Mouse (Mus musculus) CH12F3 (cell line): ENCODE data around the gene Cracr2b.
"Not testable (repeated sequence)": the region's sequence is repeated elsewhere in the genome, so short reads cannot be mapped to it uniquely, and the experiment has no call there.

Experiments used
- in situ Hi-C: fragments of 300-500 bp; cut with MboI; formaldehyde crosslinking; loops from 2 replicates; pipeline ENCODE4 v1.14.3; 2020; ENCODE audit warnings: low sequenced_read_pairs

Cracr2b gene

DNA sequence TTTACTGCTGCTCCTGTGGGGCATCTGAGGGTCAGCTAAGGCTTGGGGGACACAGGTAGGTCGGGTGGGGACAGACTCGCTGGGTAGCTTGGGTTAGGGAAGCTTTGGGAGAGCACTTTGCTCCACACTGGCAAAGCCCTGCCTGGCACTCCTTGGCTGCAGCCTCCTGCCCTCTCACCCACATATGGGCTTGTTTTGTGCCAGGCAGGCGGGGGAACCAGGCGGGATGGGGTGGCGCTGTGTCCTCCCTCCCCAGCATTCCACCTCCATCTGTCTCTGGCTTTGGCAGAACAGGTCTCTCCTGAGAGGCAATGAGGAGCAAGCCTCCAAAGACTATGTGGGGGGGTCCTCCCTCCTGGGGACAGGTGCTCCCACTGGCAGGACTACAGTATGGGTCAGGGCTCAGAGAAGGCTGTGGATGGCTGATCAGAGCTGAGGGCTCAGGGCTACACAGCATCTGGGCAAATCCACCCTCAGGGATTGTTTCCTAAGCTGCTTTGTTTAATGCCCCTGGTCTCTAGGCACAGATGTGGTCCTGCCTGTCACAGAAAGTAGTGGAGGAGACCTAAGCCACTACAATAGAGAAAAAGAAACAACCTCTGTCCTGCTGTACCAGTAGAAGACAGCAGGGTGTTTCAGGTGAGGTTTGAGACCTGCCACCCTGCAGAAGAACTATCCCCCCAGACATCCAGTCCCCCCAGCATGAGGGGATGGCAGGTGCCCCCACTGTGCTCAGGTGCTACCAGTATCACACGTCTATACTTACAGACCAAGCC is 28.0 kb upstream of the Cracr2b start:
- in situ Hi-C loops, result no loop called here

- in situ Hi-C loops, result no loop called here
Measured at GRCm38 (mm10) chr7:141433517-141434400, 27.1 kb upstream of the Cracr2b start.

GRCm38 (mm10) chr7:141434464-141434863 is 26.4 kb upstream of the Cracr2b start:
- in situ Hi-C loops, result no loop called here

- in situ Hi-C loops, result no loop called here
Measured at GRCm38 (mm10) chr7:141435129-141435855, 25.6 kb upstream of the Cracr2b start.

DNA sequence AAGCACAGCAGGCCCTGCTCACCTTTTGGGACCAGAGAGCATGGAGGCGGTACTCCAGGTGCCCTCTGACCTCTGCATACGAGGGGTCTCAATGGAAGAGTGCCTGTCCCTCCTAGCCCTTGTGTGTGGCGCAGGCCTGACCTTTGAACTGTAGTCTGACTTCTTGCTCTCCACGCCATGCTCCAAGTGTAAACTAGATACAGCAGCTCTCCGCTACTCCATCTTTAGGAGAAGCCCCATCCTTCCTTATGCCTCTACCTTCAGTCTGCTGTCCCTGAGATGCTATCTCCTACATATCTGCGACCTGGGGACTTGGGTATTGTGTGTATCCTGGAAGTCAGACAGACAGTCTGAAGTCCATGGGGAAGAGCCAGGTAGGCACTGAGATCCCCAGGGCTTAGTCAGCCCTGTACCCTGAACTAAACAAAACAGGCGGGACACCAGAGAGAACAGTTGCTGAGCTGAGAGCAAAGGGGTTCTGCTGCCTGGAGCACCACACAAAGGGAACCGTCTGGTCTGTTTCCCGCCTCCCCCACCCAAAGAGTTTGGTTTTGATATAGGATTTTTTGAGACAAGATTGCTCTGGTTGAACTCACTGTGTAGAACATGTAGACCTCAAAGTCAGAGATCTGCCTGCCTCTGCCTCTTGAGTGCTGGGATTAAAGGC is 24.9 kb upstream of the Cracr2b start:
- in situ Hi-C loops, result no loop called here

GRCm38 (mm10) chr7:141436523-141436892 is 24.4 kb upstream of the Cracr2b start:
- in situ Hi-C loops, result no loop called here

- in situ Hi-C loops, result no loop called here
Measured at GRCm38 (mm10) chr7:141437178-141438120, 23.4 kb upstream of the Cracr2b start, which contains the start of gene Slc25a22. Slc25a22 (minus strand) TSS chr7:141437892.

DNA sequence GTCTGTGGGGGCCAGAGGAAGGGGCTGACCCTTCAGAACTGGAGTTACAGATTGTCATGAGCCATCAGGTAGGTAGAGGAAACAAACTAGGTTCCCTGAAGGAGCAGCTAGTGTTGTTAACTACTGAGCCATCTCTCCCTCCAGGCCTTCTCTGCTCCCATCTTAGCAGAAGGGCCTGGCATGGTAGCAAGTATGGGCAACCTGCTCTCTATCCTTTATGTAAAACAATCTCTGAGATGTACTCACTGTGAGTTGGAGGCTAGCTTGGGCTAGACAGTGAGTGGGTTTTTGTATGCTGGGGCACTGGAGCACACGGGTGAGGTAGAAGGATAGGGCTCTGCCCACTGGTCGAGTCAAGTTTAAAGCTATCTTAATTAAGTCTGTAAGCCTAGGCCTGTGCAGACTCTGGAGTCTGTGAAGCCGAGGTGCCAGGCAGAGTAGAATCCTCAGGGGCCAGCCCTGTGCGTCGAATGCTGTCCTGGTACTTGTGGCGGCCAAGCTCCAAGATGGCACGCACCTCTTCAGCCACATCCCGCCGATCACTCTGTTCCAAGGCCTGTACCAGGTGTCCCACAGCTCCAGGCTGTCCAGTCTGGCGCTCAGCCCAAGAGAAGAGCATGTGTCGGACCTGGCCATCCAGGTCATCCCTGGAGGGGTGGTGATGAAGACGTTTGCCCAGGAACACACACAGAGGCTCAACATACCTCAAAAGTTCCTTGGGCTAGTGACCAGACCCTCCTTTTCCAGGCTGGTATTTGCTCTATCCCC is 22.5 kb upstream of the Cracr2b start:
- in situ Hi-C loops, result no loop called here

GRCm38 (mm10) chr7:141439140-141439679 is 21.7 kb upstream of the Cracr2b start:
- in situ Hi-C loops, result no loop called here

DNA sequence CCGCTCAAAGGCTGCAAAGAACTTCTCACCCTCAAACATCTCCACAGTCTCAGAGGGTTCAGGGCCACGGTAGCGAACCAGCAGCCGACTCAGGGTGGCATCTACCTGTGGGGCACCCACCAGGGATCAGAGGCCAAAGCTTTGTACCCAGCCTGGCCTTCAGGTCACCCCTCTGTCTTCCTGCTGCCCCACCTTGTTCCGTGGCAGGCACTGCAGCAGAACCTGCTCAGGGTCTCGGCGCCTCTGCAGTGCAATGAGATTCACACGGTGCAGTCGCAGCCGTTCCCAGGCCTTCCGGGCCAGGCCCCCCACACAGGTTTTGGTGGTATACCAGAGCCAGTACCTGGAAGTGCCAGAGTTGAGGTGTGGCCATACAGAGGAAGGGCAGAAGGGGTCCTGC is 21.1 kb upstream of the Cracr2b start:
- in situ Hi-C loops, result no loop called here

DNA sequence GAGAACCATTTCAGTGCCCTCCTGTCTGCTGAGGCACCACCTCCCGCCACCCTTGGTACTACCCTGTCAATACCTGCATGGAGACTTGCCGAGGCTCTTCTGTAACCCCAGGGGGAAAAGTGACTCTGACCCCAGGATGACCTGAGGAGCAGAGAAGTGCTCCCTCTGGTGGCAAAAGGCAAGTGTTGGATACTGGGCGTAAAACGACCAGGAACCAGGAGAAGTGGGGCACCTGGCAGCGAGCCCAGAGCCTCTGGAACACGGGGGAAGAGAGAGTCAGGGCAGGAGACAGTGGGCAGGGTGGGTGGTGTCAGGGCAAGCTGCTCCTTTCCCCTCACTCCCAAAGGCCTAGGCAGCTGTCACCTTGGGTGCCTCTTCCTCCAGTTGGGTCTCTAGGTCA is 20.3 kb upstream of the Cracr2b start:
- in situ Hi-C loops, result no loop called here

- in situ Hi-C loops, result no loop called here
Measured at GRCm38 (mm10) chr7:141441460-141441859, 19.4 kb upstream of the Cracr2b start.

GRCm38 (mm10) chr7:141442199-141442598 is 18.7 kb upstream of the Cracr2b start:
- in situ Hi-C loops, result no loop called here

DNA sequence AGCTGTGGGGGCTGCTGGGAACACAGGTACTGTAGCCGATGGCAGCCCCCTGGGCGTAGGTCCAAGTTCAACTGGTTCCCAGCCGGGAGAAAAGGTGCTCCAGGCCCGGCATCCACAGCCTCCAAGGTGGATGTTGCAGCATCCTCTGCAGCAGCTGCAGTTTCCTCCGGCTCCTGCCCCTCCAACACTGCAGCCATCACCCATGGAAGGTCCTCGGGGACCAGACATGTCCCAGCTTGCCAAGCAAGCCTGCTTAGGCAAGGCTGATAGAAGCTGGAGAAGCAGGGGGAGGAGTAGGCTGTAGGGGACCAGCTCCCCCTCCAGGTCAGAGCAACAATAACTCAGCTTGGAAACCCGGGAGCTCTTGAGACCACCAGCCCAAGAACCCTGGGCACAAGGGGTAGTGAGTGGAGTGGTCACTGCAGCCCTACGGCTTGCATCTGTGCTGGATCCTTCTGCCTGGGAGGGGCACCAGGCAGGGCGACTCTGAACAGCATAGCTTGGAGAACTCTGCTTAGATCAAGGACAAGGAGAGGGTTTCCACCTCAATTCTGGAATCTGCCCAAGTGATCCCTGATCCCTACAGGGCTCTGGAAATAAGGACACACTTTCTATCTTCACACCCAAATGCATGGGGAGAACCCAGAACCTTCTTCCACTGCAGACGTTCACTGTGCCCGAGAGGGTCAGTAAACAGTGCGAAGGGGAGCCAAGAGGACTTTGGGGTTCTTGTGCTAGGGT is 17.6 kb upstream of the Cracr2b start:
- in situ Hi-C loops, result no loop called here

DNA sequence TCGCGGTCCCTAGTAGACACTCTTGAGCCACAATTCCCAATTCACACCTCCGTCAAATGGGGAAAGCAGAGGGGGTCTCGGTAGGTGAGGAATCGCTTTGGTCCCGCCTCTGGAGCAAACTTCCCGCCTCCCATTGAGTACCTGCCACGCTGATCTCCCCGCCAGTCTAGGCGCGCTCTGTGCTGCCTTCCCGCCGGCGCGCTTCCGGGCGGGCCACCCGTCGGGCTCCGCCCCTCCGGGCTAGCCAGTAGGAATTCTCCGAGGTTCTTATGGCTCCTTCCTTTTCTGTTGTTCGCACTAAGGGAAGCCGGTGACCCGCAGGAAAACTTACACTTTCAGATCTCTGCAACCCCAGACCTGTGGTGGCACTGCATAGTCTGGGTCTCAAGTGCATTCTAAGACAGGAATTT is 17.1 kb upstream of the Cracr2b start, which contains the start of gene Pidd1:
Gene Pidd1 (minus strand): TSS at position 198 of the 410 bp plus-strand sequence.
- in situ Hi-C loops, result no loop called here

- in situ Hi-C loops, result not testable (repeated sequence)
Measured at GRCm38 (mm10) chr7:141446374-141446773, 14.5 kb upstream of the Cracr2b start.

GRCm38 (mm10) chr7:141447110-141447991 is 13.5 kb upstream of the Cracr2b start, which contains the start of gene Rplp2:
Rplp2 (plus strand) TSS chr7:141447370.
- in situ Hi-C loops, result no loop called here
